Mouse (Mus musculus): ENCODE results near the gene Taco1.
A peak's percentile ranks its signal among the peaks of the same experiment; 100 is the strongest.
"Not testable (repeated sequence)": the region's sequence is repeated elsewhere in the genome, so short reads cannot be mapped to it uniquely, and the experiment has no call there.

Taco1 gene

DNA sequence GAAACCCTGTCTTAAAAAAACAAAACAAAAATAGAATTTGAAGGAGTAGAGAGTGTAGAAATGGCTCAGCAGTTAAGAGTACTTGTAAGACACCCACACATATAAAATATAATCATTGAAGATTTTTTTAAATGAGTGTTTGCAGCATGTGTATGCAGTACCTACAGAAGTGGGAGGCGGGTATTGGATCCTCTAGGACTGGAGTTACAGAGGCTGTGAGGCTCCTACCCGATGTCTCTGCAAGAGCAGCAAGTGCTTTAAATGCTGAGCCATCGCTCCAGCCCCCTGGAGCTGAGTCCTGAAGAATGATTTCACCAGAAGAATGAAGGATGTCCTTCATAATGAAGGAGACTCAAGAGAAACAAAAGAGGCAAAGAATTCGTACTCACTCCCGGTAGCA lies 2.1 kb upstream of the Taco1 start:
- DNase-seq (ENCODE audit: low spot score): no peak

DNA sequence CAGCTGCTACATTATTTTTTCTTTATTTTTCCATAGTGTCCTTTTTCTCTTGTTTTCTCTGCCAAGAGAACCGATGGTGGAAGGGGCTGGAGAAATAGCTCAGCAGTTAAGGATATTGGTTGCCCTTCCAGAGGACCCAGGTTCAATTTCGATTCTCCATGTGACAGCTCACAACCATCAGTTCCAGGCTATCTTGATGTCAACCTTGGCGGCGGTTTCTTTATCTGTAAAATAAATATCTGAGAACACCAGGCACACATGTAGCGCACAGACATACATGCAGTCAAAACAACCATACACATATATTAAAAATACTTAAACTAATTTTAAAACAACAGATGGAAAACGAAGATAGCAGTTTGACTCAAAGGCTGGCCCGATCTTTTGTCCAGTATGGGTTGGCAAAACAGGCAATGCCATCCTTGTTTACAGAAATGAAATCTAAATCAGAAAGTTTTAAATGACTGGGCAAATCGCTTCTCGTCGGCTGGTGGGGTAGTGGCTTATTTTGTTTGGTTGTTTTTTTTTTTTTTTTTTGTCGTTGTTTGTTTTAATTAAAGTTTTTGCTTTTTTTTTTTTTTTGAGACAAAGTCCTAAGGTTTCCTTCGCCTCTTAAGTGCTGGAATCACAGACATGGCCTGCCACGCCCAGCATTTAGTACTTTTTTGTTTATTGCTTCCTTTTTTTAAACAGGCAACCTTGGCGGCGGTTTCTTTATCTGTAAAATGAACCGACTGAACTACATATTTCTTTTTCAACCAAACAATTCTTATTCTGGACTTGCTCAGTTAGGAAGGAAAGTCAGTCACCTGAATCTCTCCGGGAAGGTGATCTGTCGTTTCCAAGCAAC lies 563 bp upstream of the Taco1 start:
- DNase-seq (ENCODE audit: low spot score): no peak

- DNase-seq (ENCODE audit: low spot score): not testable (repeated sequence)
Measured at GRCm38 (mm10) chr11:106066616-106067015, 755 bp downstream of the Taco1 start.

- no peak for DNase-seq (ENCODE audit: low spot score)
Measured at GRCm38 (mm10) chr11:106073774-106074173, 7.9 kb downstream of the Taco1 start.

DNA sequence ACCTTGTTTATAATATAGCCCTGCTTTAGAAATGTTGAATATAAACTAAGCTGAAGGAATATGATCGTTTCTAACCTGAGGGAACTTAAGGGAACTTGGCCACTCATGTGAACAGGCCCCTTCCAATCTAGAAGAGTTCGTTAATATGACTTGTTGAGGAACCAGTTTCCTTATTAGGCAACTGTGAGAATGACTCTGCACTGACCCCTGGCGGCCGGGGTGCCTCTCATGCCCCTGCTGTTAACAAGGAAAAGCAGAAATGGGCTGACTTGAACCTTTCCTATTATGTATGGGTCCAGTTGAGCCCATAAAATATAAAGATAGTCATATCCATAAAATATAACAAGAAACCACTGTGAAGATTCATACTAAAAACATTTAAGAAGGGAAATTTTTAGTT lies 10.5 kb downstream of the Taco1 start:
- DNase-seq (ENCODE audit: low spot score): peak; percentile 74

GRCm38 (mm10) chr11:106083708-106084701 lies 18.1 kb downstream of the Taco1 start, which contains the start of gene Map3k3:
Gene Map3k3 (plus strand): TSS chr11:106084613.
- DNase-seq (ENCODE audit: low spot score): peak; percentile 89

DNA sequence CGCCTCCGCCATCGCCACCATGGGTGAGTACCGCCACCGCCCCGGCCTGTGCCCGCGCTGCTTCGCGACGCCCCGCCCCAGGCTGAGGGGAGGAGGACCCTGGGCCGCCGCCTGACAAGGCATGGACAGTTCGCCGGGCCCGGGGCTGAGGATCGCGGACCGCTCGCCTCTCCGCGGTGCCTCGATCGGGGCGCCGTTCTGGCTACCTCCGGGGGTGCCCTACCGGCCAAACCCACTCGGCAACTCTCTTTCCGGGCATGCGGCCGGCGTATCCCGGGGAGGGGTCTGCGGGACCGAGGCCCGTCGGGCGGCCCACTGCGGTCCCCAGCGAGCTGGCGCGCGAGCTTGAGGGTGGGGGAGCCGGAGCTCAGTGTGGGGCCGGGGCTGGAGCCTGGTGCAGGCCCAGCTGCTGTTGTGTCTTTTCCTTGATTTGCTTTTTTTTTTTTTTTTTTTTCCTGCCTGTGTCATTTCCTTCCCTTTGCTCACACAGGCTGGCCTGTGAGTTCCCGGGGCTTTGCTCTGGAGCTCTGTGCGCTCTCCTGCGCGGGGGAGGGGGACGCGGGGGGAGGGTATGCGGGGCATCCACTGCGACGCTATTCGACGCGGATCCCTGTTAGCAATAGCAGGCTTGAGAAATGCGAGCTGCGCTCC lies 19.2 kb downstream of the Taco1 start:
- DNase-seq (ENCODE audit: low spot score): peak; percentile 44

DNA sequence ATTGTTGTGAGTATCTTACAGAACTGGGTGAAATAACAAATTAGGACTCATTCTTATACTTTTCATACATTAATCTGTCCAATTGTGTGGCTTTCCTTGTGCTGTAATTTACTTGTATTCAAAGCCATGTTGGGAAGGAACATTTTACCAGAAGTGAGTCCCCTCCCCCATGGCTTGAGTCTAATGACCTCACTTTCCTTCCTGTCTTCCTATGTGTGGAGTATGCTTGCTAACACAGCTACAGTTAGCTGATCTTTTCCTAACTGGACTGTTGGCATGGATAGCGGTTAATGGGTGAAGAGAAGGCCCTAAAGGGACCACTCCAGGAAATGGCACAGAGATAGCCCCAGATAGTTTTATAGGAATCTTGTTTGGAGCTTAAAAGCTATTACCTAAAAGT lies 32.4 kb downstream of the Taco1 start:
- DNase-seq (ENCODE audit: low spot score): no peak

GRCm38 (mm10) chr11:106102866-106103265 lies 37.0 kb downstream of the Taco1 start:
- no peak for DNase-seq (ENCODE audit: low spot score)

- DNase-seq (ENCODE audit: low spot score): peak; percentile 2
Measured at GRCm38 (mm10) chr11:106106047-106106587, 40.3 kb downstream of the Taco1 start.

DNA sequence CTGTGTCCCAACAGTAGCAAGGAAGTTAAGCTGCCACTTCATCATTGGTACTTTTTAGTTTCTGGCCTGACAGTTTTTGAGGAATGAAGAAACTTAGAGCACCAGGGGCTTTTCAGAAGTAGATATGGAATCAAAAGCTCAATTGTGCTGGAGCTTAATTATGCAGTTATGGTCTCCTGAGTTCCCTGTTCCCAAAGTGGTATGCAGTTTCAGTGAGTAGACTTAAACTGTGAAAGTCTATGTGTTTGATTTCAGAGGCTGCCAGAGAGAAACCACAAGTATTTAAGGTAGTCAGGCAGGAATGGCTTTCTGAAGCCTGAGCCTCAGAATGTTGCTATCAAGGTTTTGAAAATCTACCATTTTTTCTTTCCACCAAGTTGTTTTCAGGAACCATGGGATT lies 45.8 kb downstream of the Taco1 start:
- no peak for DNase-seq (ENCODE audit: low spot score)

GRCm38 (mm10) chr11:106122221-106122620 lies 56.4 kb downstream of the Taco1 start:
- DNase-seq (ENCODE audit: low spot score): no peak

- peak; percentile 4 for DNase-seq (ENCODE audit: low spot score)
Measured at GRCm38 (mm10) chr11:106122736-106123135, 56.9 kb downstream of the Taco1 start.

Data from spleen, adult 12 weeks (tissue).